Mouse (Mus musculus) layer of hippocampus, postnatal 10 days (tissue): ENCODE measurements at regions not wholly inside any gene's neighbourhood (a gene's known extent, or its start where the extent isn't known, plus 50 kb on each side); places are given as distances from the start of the nearest gene placed in this dataset.

Source experiments
- DNase-seq, 2 experiments: peaks; one replicate each; pipeline ENCODE4 v3.0.0; 2021; ENCODE audit warnings: low spot score in 2 of 2

GRCm38 (mm10) chr3:52762549-52762948, 254.5 kb downstream of the Cog6 start:
- DNase-seq: no peak

GRCm38 (mm10) chr3:52759846-52760245, 257.2 kb downstream of the Cog6 start:
- no peak for DNase-seq

- DNase-seq: peak; percentile 29 to 37
Measured at GRCm38 (mm10) chr3:52758561-52758960, 258.5 kb downstream of the Cog6 start.

- DNase-seq: no peak
Measured at GRCm38 (mm10) chr3:52756816-52757215, 260.2 kb downstream of the Cog6 start.

GRCm38 (mm10) chr3:52756006-52756405, 261.0 kb downstream of the Cog6 start:
- no peak for DNase-seq

GRCm38 (mm10) chr3:52754978-52755377, 262.1 kb downstream of the Cog6 start:
- no peak for DNase-seq

- DNase-seq: no peak
Measured at GRCm38 (mm10) chr3:52754401-52754800, 262.6 kb downstream of the Cog6 start.

GRCm38 (mm10) chr3:52746917-52747316, 270.1 kb downstream of the Cog6 start:
- no peak for DNase-seq

GRCm38 (mm10) chr3:52744334-52744733, 272.7 kb downstream of the Cog6 start:
- DNase-seq: no peak

GRCm38 (mm10) chr3:52740466-52741026, 276.5 kb downstream of the Cog6 start:
- no peak for DNase-seq

GRCm38 (mm10) chr3:52739526-52739925, 277.5 kb downstream of the Cog6 start:
- no peak for DNase-seq

GRCm38 (mm10) chr3:52738386-52738785, 278.7 kb downstream of the Cog6 start:
- no peak for DNase-seq

- no peak for DNase-seq
Measured at GRCm38 (mm10) chr3:52735939-52736338, 281.1 kb downstream of the Cog6 start.

- no peak for DNase-seq
Measured at GRCm38 (mm10) chr3:52731941-52732340, 285.1 kb downstream of the Cog6 start.

GRCm38 (mm10) chr3:52731491-52731890, 285.5 kb downstream of the Cog6 start:
- no peak for DNase-seq

- no peak for DNase-seq
Measured at GRCm38 (mm10) chr3:52729731-52730130, 287.3 kb downstream of the Cog6 start.

- DNase-seq: no peak
Measured at GRCm38 (mm10) chr3:52728860-52729259, 288.2 kb downstream of the Cog6 start.

- DNase-seq: no peak
Measured at GRCm38 (mm10) chr3:52728426-52728825, 288.6 kb downstream of the Cog6 start.

GRCm38 (mm10) chr3:52724354-52724753, 292.7 kb downstream of the Cog6 start:
- DNase-seq: no peak

GRCm38 (mm10) chr3:52722946-52723345, 294.1 kb downstream of the Cog6 start:
- DNase-seq: no peak

- DNase-seq: no peak
Measured at GRCm38 (mm10) chr3:52719181-52719580, 297.9 kb downstream of the Cog6 start.

- DNase-seq: no peak
Measured at GRCm38 (mm10) chr3:52717324-52717723, 299.7 kb downstream of the Cog6 start.

GRCm38 (mm10) chr3:52712151-52712550, 304.9 kb downstream of the Cog6 start:
- peak; percentile 27 to 34 for DNase-seq

GRCm38 (mm10) chr3:52711133-52711532, 305.9 kb downstream of the Cog6 start:
- DNase-seq: no peak
